Mouse (Mus musculus) myocyte (in vitro differentiated cells): ENCODE measurements around the gene Tspan14.

Source experiments
- CEBPB ChIP-seq: IDR thresholded peaks from 2 replicates; pipeline ENCODE4 v1.6.1; 2011; ENCODE audit warnings: mild to moderate bottlenecking, moderate library complexity; ENCODE audit not compliant: poor library complexity, insufficient read depth, severe bottlenecking
- E2F4 ChIP-seq: IDR thresholded peaks from one replicate; pipeline ENCODE4 v1.6.1; 2011; ENCODE audit warnings: mild to moderate bottlenecking, control low read depth, moderate library complexity; ENCODE audit not compliant: insufficient read depth
- MAX ChIP-seq: IDR thresholded peaks from one replicate; pipeline ENCODE4 v1.6.1; 2011; ENCODE audit warnings: low read depth, mild to moderate bottlenecking, control low read depth
- MYOD1 ChIP-seq, 3 experiments: IDR thresholded peaks; one replicate each; pipeline ENCODE4 v1.6.1; 2011; ENCODE audit warnings: control low read depth in 2 of 3, low read depth in 2 of 3, mild to moderate bottlenecking in 2 of 3, moderate library complexity in 1 of 3; ENCODE audit not compliant: insufficient read length in 2 of 3, control insufficient read depth in 1 of 3
- MYOG ChIP-seq, 3 experiments: IDR thresholded peaks; one replicate each; pipeline ENCODE4 v1.6.1; 2011; ENCODE audit warnings: control low read depth in 2 of 3, low read depth in 2 of 3, mild to moderate bottlenecking in 2 of 3; ENCODE audit not compliant: insufficient read length in 2 of 3, control insufficient read depth in 1 of 3, insufficient read depth in 1 of 3
- POLR2A ChIP-seq: IDR thresholded peaks from one replicate; pipeline ENCODE4 v1.6.1; 2011; ENCODE audit warnings: low read depth, mild to moderate bottlenecking, control low read depth, moderate library complexity; ENCODE audit not compliant: insufficient read length
- POLR2AphosphoS2 ChIP-seq: IDR thresholded peaks from one replicate; pipeline ENCODE4 v1.6.1; 2011; ENCODE audit warnings: low read depth, control low read depth; ENCODE audit not compliant: insufficient read length
- REST ChIP-seq: IDR thresholded peaks from one replicate; pipeline ENCODE4 v1.6.1; 2011; ENCODE audit warnings: mild to moderate bottlenecking, control low read depth, moderate library complexity; ENCODE audit not compliant: insufficient read depth, insufficient read length
- SRF ChIP-seq: IDR thresholded peaks from one replicate; pipeline ENCODE4 v1.6.1; 2011; ENCODE audit warnings: low read depth; ENCODE audit not compliant: control insufficient read depth, insufficient read length
- TCF12 ChIP-seq: IDR thresholded peaks from one replicate; pipeline ENCODE4 v1.6.1; 2011; ENCODE audit warnings: mild to moderate bottlenecking, control low read depth; ENCODE audit not compliant: poor library complexity, insufficient read depth, severe bottlenecking
- TCF3 ChIP-seq: IDR thresholded peaks from one replicate; pipeline ENCODE4 v1.6.1; 2011; ENCODE audit warnings: low read depth, control low read depth; ENCODE audit not compliant: insufficient read length
- USF1 ChIP-seq: IDR thresholded peaks from one replicate; pipeline ENCODE4 v1.6.1; 2011; ENCODE audit warnings: low read depth, mild to moderate bottlenecking, control low read depth, moderate library complexity

DNA sequence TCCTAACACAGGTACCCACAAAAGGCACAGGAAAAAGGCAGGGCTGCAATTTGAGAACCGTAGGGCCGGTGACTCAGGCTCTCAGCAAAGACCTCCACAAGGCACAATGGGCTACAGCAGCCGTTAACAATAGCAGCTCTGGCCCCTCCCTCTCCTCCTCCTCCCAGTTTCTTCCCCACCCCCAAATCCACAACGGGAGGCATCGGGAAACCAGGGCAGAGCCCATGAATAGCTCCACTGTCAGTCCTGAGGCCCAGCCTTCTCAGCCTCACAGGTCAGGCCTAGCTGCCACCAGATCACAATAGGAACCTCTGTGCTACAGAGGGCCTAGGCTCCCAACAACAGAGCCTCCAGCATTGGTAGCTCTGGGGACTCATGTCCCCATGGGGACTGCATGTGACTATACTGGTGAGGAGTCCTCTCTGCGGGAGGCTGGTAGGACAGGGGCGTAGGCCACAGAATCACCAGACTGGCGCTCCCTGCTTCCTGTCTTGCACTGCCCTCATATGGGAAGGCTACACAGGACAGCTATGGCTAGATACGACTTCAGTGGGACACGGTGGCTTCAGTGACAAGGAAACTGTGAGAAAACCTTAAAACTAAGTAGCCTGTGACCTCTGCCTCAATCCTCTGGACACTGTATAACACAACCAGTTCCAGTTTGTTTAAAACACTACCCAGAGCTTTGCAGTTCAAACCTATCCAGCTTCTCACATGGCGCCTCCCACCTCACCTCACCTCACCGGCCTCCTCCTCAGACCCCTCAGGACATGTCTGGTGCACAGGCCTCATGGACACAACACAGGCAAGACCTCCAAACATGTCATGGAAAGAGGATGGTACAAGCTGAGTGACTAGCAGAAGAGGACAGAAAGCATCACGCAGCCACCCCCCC, 10.1 kb downstream of the Tspan14 start:
- TF ChIP-seq POLR2A: peak; percentile 50
- no peak for TF ChIP-seq TCF12
- TF ChIP-seq MAX: no peak
- TF ChIP-seq CEBPB: no peak
- TF ChIP-seq E2F4: no peak
- TF ChIP-seq SRF: no peak
- TF ChIP-seq USF1: no peak
- TF ChIP-seq MYOG (IDR thresholded peaks at IDR 0.05; ENCODE audit: control insufficient read depth in 1 of 3, insufficient read depth in 1 of 3, insufficient read length in 2 of 3, low read depth in 2 of 3): no peak
- no peak for TF ChIP-seq TCF3
- TF ChIP-seq MYOD1 (IDR thresholded peaks at IDR 0.05; ENCODE audit: control insufficient read depth in 1 of 3, insufficient read length in 2 of 3, low read depth in 2 of 3): no peak
- no peak for TF ChIP-seq POLR2AphosphoS2
- no peak for TF ChIP-seq REST
